Mouse (Mus musculus): ENCODE results near the gene Bhmt. TPM values are rescaled to one million over a fixed set of nuclear protein-coding genes. Genes with fewer than 3 reads are reported as not detected.

The Bhmt gene
- polyA plus RNA-seq (2014; fragmentation: Nextera tagmentation; extraction: Ambion mirVana): not detected in 2 replicates

DNA sequence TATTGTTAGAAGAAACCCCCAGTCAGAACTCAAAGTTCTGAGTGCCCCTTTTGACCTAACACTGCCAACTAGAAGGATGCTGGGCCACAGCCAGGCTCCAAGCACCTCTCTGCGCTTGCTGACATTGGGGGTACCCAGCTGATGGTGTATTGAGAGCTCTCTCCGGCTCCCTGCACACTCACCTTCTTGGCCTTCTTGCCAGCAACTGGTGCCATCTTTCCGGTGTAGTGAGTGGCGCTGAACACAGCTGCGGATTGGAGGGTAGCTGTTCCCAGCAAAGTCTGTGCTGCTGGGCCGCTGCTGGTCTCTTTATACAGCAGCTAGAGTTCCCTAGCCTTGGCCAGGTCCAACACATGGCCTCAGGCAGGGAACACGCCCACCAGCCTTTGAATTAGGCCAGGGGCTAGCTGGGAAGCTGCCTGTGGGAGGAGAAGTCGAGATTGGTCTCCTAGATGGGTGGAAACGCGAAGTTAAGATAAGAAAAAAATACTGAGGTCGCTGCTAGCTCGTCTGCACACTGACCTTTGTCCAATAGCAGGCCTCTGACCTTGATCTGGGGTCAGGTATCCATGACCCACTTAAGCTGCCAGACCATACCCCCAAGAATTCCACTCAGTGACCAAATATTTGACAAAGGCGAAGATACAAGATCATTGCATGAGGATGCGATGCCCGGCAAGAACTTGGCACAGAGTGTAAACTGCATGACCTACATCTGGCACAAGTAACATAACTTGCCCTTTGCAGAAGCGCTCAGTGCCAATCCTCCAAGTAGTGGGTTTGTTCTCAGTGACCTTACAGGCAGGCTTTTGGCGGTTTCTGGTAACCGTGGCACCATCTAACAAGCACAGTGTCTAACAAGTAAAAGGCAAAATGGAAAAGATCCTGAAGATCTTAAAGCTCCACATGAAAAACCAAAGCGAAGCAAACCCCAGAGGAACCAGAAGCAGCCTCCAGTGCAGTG is at the start of gene Bhmt:
Gene Bhmt, minus strand, starts transcription at position 680 of the 964 bp plus-strand sequence.
- H3K27ac ChIP-seq (replicated peaks in 1 of 2; ENCODE audit: control insufficient read depth in 1 of 2, insufficient read depth in 1 of 2, low read depth in 2 of 2, low read length in 2 of 2): no peak within 1 kb of the TSS
- ATAC-seq (ENCODE audit: insufficient number of reproducible peaks, insufficient read depth, low FRiP score, low read depth): no peak
- H3K4me2 ChIP-seq (ENCODE audit: low read length): no peak within 1 kb of the TSS
- H3K4me3 ChIP-seq (ENCODE audit: control insufficient read depth in 1 of 2, insufficient read depth in 1 of 2, low read depth in 1 of 2, low read length in 2 of 2): no peak within 1 kb of the TSS
- no peak within 1 kb of the TSS for H3K9ac ChIP-seq (ENCODE audit: low read length)
- no peaks in the 10 kb centered on the region for H3K27me3 ChIP-seq (ENCODE audit: control insufficient read depth, insufficient read depth, low read length)
- H3K36me3 ChIP-seq (ENCODE audit: control insufficient read depth, insufficient read depth, low read length): no peaks in the 10 kb centered on the region
- no peaks in the 10 kb centered on the region for H3K4me1 ChIP-seq (ENCODE audit: control insufficient read depth in 2 of 2, insufficient read depth in 2 of 2, low read length in 2 of 2)
- WGBS: 65% methylated on average over 19 of the region's 19 CpGs
- no peaks in the 10 kb centered on the region for H3K9me3 ChIP-seq (ENCODE audit: control insufficient read depth, low read length)

DNA sequence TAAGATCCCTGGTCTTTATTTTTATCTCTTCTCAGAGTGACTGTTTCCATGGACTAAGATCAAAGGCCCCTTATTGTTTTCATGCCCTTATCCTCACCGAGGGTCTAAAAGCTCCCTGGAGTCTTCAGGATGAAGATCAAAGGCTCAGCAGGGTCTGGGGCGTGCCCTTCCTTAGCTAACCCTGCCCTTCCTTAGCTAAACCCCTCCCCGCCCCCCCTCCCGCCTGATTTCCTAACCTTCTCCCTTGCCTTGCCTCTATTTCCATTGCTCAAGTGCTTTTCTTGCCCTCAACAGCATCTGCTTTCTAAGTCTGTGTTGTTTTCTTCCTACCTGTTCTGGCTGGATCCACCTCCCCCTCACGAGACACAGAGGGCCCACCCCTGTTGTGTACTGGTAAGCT is 49.6 kb upstream of the Bhmt start:
- Histone ChIP-seq H3K9ac (ENCODE audit: low read length) (no peak overlapping the region), H3K27me3 (ENCODE audit: control insufficient read depth, insufficient read depth, low read length) (no peaks in the 10 kb centered on the region), H3K27ac (replicated peaks in 1 of 2; ENCODE audit: control insufficient read depth in 1 of 2, insufficient read depth in 1 of 2, low read depth in 2 of 2, low read length in 2 of 2) (no peak overlapping the region), H3K9me3 (ENCODE audit: control insufficient read depth, low read length) (no peaks in the 10 kb centered on the region), H3K4me1 (ENCODE audit: control insufficient read depth in 2 of 2, insufficient read depth in 2 of 2, low read length in 2 of 2) (no peaks in the 10 kb centered on the region), H3K4me3 (ENCODE audit: control insufficient read depth in 1 of 2, insufficient read depth in 1 of 2, low read depth in 1 of 2, low read length in 2 of 2) (no peak overlapping the region), H3K4me2 (ENCODE audit: low read length) (no peak overlapping the region), H3K36me3 (ENCODE audit: control insufficient read depth, insufficient read depth, low read length) (no peaks in the 10 kb centered on the region)
- 15% methylated on average over 4 of the region's 5 CpGs for WGBS
- no peak for ATAC-seq (ENCODE audit: insufficient number of reproducible peaks, insufficient read depth, low FRiP score, low read depth)

DNA sequence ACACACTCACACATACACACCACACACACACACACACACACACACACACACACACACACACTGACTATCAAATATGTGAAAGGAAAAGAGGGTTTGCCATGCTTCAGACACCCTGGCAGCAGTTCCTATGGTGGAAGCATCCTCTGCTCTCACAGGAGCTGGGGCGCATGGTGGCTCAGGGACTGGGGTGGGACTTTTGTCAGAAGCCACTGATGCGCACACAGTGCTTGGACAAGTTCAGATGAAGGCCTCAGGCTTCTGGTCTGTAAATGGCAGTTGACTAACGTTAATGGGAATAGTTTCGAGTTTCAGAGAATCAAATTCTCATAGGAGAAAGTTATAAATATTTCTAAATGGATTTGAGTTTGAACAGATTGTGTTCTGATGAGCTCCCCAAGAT is 47.5 kb upstream of the Bhmt start:
- H3K9ac ChIP-seq (ENCODE audit: low read length): no peak overlapping the region
- H3K27me3 ChIP-seq (ENCODE audit: control insufficient read depth, insufficient read depth, low read length): no peaks in the 10 kb centered on the region
- H3K4me3 ChIP-seq (ENCODE audit: control insufficient read depth in 1 of 2, insufficient read depth in 1 of 2, low read depth in 1 of 2, low read length in 2 of 2): no peak overlapping the region
- ATAC-seq (ENCODE audit: insufficient number of reproducible peaks, insufficient read depth, low FRiP score, low read depth): no peak
- H3K4me1 ChIP-seq (ENCODE audit: control insufficient read depth in 2 of 2, insufficient read depth in 2 of 2, low read length in 2 of 2): no peaks in the 10 kb centered on the region
- no peak overlapping the region for H3K27ac ChIP-seq (replicated peaks in 1 of 2; ENCODE audit: control insufficient read depth in 1 of 2, insufficient read depth in 1 of 2, low read depth in 2 of 2, low read length in 2 of 2)
- H3K9me3 ChIP-seq (ENCODE audit: control insufficient read depth, low read length): no peaks in the 10 kb centered on the region
- 88% methylated on average over 4 of the region's 4 CpGs for WGBS
- no peak overlapping the region for H3K4me2 ChIP-seq (ENCODE audit: low read length)
- no peaks in the 10 kb centered on the region for H3K36me3 ChIP-seq (ENCODE audit: control insufficient read depth, insufficient read depth, low read length)

DNA sequence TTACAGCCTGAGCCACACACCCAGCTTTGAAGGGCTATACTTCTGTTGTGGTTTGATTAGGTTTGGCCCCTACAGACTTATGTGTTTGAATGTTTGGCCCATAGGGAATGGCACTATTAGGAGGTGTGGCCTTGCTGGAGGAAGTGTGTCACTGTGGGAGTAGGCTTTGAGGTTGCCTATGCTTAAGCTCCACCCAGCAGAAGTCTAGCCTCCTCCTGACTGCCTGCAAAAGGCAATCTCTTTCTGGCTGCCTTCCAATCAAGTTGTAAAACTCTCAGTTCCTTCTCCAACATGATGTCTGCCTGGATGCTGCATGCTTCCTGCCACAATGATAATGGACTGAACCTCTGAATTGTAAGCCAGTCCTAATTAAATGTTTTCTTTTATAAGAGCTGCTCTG is 45.6 kb upstream of the Bhmt start:
- no peak overlapping the region for H3K27ac ChIP-seq (replicated peaks in 1 of 2; ENCODE audit: control insufficient read depth in 1 of 2, insufficient read depth in 1 of 2, low read depth in 2 of 2, low read length in 2 of 2)
- no peak overlapping the region for H3K4me2 ChIP-seq (ENCODE audit: low read length)
- H3K4me3 ChIP-seq (ENCODE audit: control insufficient read depth in 1 of 2, insufficient read depth in 1 of 2, low read depth in 1 of 2, low read length in 2 of 2): no peak overlapping the region
- H3K27me3 ChIP-seq (ENCODE audit: control insufficient read depth, insufficient read depth, low read length): no peaks in the 10 kb centered on the region
- H3K9ac ChIP-seq (ENCODE audit: low read length): no peak overlapping the region
- ATAC-seq (ENCODE audit: insufficient number of reproducible peaks, insufficient read depth, low FRiP score, low read depth): no peak
- no peaks in the 10 kb centered on the region for H3K9me3 ChIP-seq (ENCODE audit: control insufficient read depth, low read length)
- no peaks in the 10 kb centered on the region for H3K4me1 ChIP-seq (ENCODE audit: control insufficient read depth in 2 of 2, insufficient read depth in 2 of 2, low read length in 2 of 2)
- H3K36me3 ChIP-seq (ENCODE audit: control insufficient read depth, insufficient read depth, low read length): no peaks in the 10 kb centered on the region

DNA sequence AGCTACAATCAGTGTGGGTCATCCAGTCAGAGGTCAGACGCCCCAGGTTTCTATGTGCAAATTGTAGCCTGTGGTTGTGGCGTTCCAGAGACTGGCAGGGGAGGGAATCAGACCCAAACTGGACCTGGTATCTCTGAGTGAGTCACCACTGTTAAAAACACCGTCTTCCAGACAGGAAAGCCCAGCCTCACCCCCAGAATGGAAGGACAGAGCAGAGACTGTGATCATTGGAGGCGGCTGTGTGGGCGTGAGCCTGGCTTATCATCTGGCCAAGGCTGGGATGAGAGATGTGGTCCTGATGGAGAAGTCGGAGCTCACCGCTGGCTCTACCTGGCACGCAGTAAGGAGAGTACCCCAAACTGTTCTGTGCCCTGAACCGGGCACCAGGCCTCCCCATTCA is 39.1 kb upstream of the Bhmt start:
- WGBS: 45% methylated on average over 9 of the region's 9 CpGs
- H3K27ac ChIP-seq (replicated peaks in 1 of 2; ENCODE audit: control insufficient read depth in 1 of 2, insufficient read depth in 1 of 2, low read depth in 2 of 2, low read length in 2 of 2): no peak overlapping the region

DNA sequence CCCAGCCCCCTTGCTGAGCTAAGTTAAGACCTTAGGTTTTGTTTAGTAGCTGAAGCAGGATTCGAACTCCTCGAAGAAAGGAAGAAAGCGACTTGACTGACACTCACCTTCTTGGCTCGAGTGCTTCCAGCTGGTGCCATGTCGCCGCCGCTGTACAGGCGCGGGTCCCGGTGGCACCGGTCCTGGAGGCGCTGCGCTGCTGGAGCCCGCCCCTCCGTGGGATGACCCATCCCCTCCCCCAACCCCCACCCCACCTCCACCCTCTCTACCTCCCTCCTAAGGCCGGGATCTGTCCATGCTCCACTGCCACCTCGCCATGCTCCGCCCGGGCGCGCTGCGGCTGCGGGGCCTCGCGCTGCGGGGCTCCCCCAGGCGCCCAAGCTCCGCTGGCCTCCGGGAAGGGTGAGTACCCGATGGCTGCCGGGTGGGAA is 36.4 kb upstream of the Bhmt start, which contains the start of the genes Bhmt2 and Dmgdh:
Gene Bhmt2, minus strand, starts transcription at position 172 of the 431 bp plus-strand sequence.
Gene Dmgdh, plus strand, starts transcription at position 303 of the 431 bp plus-strand sequence.
- 7% methylated on average over 31 of the region's 31 CpGs for WGBS
- H3K36me3 ChIP-seq (ENCODE audit: control insufficient read depth, insufficient read depth, low read length): no peaks in the 10 kb centered on the region
- H3K9me3 ChIP-seq (ENCODE audit: control insufficient read depth, low read length): no peaks in the 10 kb centered on the region
- peak within 1 kb of the TSS; percentile 19; the same call in 1 of the 2 replicates for H3K9ac ChIP-seq (ENCODE audit: low read length)
- no peaks in the 10 kb centered on the region for H3K4me1 ChIP-seq (ENCODE audit: control insufficient read depth in 2 of 2, insufficient read depth in 2 of 2, low read length in 2 of 2)
- no peak for ATAC-seq (ENCODE audit: insufficient number of reproducible peaks, insufficient read depth, low FRiP score, low read depth)
- no peak within 1 kb of the TSS for H3K27ac ChIP-seq (replicated peaks in 1 of 2; ENCODE audit: control insufficient read depth in 1 of 2, insufficient read depth in 1 of 2, low read depth in 2 of 2, low read length in 2 of 2)
- H3K27me3 ChIP-seq (ENCODE audit: control insufficient read depth, insufficient read depth, low read length): peaks cover 6% of the 10 kb centered on the region; the same call in 1 of the 2 replicates
- H3K4me2 ChIP-seq (ENCODE audit: low read length): peak within 1 kb of the TSS; percentile 58
- peak within 1 kb of the TSS; percentile 23 to 24; a peak in 3 of 4 replicates for H3K4me3 ChIP-seq (ENCODE audit: control insufficient read depth in 1 of 2, insufficient read depth in 1 of 2, low read depth in 1 of 2, low read length in 2 of 2)

More for the DNA sequence above, 39.1 kb upstream of the Bhmt start:
- Histone ChIP-seq H3K36me3 (ENCODE audit: control insufficient read depth, insufficient read depth, low read length) (no peaks in the 10 kb centered on the region), H3K9ac (ENCODE audit: low read length) (no peak overlapping the region), H3K9me3 (ENCODE audit: control insufficient read depth, low read length) (no peaks in the 10 kb centered on the region), H3K4me2 (ENCODE audit: low read length) (no peak overlapping the region), H3K4me3 (ENCODE audit: control insufficient read depth in 1 of 2, insufficient read depth in 1 of 2, low read depth in 1 of 2, low read length in 2 of 2) (no peak overlapping the region), H3K4me1 (ENCODE audit: control insufficient read depth in 2 of 2, insufficient read depth in 2 of 2, low read length in 2 of 2) (no peaks in the 10 kb centered on the region), H3K27me3 (ENCODE audit: control insufficient read depth, insufficient read depth, low read length) (peaks cover 6% of the 10 kb centered on the region; the same call in 1 of the 2 replicates)
- ATAC-seq (ENCODE audit: insufficient number of reproducible peaks, insufficient read depth, low FRiP score, low read depth): no peak

DNA sequence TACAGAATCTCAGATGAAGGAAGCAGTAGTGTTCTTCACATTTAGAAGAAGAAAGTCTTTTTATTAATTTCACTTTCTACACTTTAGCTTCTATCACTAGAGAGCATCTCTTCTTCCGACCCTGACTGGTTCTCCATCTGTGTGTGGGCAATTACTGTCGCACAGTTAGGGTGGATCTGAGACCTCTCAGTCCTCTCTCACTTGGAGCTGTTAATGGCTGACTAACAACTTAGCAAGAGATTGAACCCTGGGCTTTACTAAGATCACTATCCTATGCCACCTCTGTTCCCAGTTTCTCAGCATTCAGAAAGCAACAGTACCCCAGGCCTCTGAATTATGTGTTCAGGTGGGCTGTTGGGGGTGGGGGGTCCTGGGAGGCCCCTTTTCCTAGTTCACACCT is 35.5 kb upstream of the Bhmt start:
- H3K27ac ChIP-seq (replicated peaks in 1 of 2; ENCODE audit: control insufficient read depth in 1 of 2, insufficient read depth in 1 of 2, low read depth in 2 of 2, low read length in 2 of 2): no peak overlapping the region
- H3K4me3 ChIP-seq (ENCODE audit: control insufficient read depth in 1 of 2, insufficient read depth in 1 of 2, low read depth in 1 of 2, low read length in 2 of 2): no peak overlapping the region
- 71% methylated on average over 2 of the region's 2 CpGs for WGBS
- H3K9me3 ChIP-seq (ENCODE audit: control insufficient read depth, low read length): no peaks in the 10 kb centered on the region
- no peak for ATAC-seq (ENCODE audit: insufficient number of reproducible peaks, insufficient read depth, low FRiP score, low read depth)
- H3K27me3 ChIP-seq (ENCODE audit: control insufficient read depth, insufficient read depth, low read length): peaks cover 6% of the 10 kb centered on the region; the same call in 1 of the 2 replicates
- H3K9ac ChIP-seq (ENCODE audit: low read length): no peak overlapping the region
- H3K36me3 ChIP-seq (ENCODE audit: control insufficient read depth, insufficient read depth, low read length): no peaks in the 10 kb centered on the region
- no peak overlapping the region for H3K4me2 ChIP-seq (ENCODE audit: low read length)
- H3K4me1 ChIP-seq (ENCODE audit: control insufficient read depth in 2 of 2, insufficient read depth in 2 of 2, low read length in 2 of 2): no peaks in the 10 kb centered on the region
